Mouse (Mus musculus): ENCODE results near the gene P3h4. TPM values are rescaled to one million over a fixed set of nuclear protein-coding genes. Genes with fewer than 3 reads are reported as not detected.

P3h4 gene
- polyA plus RNA-seq, 1 experiment, result not detected

DNA sequence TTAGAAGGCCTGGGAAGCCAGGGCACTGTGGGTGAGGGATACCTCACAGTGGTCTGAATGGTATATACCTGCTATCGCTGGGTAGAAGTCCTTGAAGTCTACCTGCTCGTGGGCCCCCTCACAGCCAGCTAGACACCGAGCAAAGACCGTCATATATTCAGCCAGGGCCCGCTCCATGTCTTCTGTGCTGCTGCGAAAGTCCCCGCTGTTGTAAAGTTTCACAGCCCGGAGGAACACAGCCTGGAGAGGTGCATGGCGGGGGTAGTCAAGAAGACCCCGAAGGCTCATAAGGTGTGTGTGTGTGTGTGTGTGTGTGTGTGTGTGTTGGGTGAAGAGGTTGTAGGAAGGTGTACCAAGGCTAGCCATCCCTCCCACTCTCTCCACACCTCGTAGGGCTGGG, 1.1 kb downstream of the P3h4 start:
- Histone ChIP-seq H3K4me1 (ENCODE audit: control insufficient read depth) (peaks cover 8% of the 10 kb centered on the region), H3K4me3 (replicated peaks) (no peak overlapping the region), H3K27me3 (ENCODE audit: control insufficient read depth) (peaks cover 57% of the 10 kb centered on the region), H3K9me3 (ENCODE audit: control insufficient read depth, low read length) (no peaks in the 10 kb centered on the region), H3K36me3 (ENCODE audit: control insufficient read depth) (no peaks in the 10 kb centered on the region; the same call in 1 of the 2 replicates)
- TF ChIP-seq GATA1 (IDR thresholded peaks at IDR 0.05; ENCODE audit: low read length) (no peak), TAL1 (IDR thresholded peaks at IDR 0.05; ENCODE audit: low read length) (no peak)

DNA sequence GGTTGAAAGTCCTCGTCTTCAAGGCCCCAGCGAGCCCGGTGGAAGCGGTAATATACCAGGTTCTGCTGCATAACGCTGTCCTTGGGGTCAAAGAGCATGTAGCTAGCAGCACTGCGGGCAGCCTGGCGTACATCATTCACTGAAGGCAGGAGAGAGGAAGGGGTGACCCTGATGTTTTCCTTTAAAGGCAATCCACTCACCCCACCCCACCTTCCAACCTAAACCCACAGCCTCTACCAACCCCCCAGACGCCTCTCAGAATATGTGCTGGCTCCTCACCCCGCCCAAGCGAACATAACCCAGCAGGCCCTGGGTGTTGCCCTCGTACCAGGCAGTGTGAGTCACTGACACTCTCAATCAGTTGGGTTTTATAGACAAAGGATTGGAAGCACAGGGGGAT, 2.9 kb downstream of the P3h4 start:
- H3K4me1 ChIP-seq (ENCODE audit: control insufficient read depth), result peaks cover 8% of the 10 kb centered on the region
- H3K27me3 ChIP-seq (ENCODE audit: control insufficient read depth), result peaks cover 49% of the 10 kb centered on the region
- H3K4me3 ChIP-seq (replicated peaks), result no peak overlapping the region
- no peak for TF ChIP-seq GATA1 (IDR thresholded peaks at IDR 0.05; ENCODE audit: low read length)
- TF ChIP-seq TAL1 (IDR thresholded peaks at IDR 0.05; ENCODE audit: low read length), result no peak
- no peaks in the 10 kb centered on the region for H3K9me3 ChIP-seq (ENCODE audit: control insufficient read depth, low read length)
- H3K36me3 ChIP-seq (ENCODE audit: control insufficient read depth), result no peaks in the 10 kb centered on the region; the same call in 1 of the 2 replicates

DNA sequence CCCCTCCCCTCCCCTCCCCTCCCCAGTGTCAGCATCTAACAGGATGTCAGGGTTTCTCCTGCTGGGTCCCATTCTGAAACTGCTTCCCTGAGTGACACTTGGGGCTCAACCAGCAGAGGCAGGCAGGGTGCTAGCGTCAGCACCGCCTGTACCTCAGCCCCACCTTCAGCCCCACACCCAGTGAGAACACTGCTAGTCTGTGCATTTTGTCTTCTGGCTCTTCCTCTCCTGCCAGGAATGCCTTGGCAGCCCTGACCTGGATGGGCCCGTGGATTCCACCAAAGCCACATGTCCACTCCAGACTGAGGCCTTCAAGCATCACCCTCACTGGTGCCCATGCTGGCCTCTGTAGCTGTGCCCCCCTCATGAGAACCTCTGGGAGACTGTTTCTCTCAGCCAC, 5.0 kb downstream of the P3h4 start:
- Histone ChIP-seq H3K27me3 (ENCODE audit: control insufficient read depth) (peaks cover 28% of the 10 kb centered on the region), H3K4me1 (ENCODE audit: control insufficient read depth) (peaks cover 8% of the 10 kb centered on the region), H3K4me3 (replicated peaks) (no peak overlapping the region), H3K9me3 (ENCODE audit: control insufficient read depth, low read length) (no peaks in the 10 kb centered on the region), H3K36me3 (ENCODE audit: control insufficient read depth) (no peaks in the 10 kb centered on the region; the same call in 1 of the 2 replicates)
- no peak for TF ChIP-seq GATA1 (IDR thresholded peaks at IDR 0.05; ENCODE audit: low read length)
- TF ChIP-seq TAL1 (IDR thresholded peaks at IDR 0.05; ENCODE audit: low read length), result no peak

DNA sequence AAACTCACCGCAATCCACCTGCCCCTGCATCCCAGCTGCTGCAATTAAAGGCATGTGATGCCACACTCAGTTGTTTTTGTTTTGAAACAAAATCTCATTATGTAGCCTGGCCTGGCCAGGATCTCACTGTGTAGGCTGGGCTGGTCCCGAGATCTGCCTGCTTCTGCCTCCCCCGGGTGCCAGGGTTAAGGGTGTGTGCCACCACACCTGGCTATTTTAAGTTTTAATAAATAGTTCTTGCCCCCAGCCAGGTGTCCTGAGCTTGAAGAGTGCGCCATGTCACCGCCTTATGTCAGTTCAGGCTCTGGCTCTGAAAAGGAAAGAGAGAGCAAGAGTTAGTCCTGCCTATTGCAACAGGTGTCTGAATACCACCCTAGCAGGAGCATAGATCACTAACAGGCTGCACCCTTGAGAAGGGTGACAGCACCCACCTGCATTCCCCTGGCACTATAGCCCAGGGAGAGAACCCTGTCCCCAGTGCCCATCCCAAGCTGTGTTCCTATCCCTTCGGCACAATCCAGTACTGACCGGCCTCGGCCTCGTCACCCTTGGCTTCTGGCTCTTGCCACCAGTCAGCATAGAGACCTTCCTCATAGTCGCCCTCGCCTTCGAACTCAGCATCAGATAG, 5.7 kb downstream of the P3h4 start:
- H3K4me1 ChIP-seq (ENCODE audit: control insufficient read depth), result peaks cover under 1% of the 10 kb centered on the region
- TF ChIP-seq TAL1 (IDR thresholded peaks at IDR 0.05; ENCODE audit: low read length), result no peak
- no peak for TF ChIP-seq GATA1 (IDR thresholded peaks at IDR 0.05; ENCODE audit: low read length)
- no peaks in the 10 kb centered on the region; the same call in 1 of the 2 replicates for H3K36me3 ChIP-seq (ENCODE audit: control insufficient read depth)
- H3K27me3 ChIP-seq (ENCODE audit: control insufficient read depth), result peaks cover 21% of the 10 kb centered on the region
- no peaks in the 10 kb centered on the region for H3K9me3 ChIP-seq (ENCODE audit: control insufficient read depth, low read length)
- H3K4me3 ChIP-seq (replicated peaks), result no peak overlapping the region

DNA sequence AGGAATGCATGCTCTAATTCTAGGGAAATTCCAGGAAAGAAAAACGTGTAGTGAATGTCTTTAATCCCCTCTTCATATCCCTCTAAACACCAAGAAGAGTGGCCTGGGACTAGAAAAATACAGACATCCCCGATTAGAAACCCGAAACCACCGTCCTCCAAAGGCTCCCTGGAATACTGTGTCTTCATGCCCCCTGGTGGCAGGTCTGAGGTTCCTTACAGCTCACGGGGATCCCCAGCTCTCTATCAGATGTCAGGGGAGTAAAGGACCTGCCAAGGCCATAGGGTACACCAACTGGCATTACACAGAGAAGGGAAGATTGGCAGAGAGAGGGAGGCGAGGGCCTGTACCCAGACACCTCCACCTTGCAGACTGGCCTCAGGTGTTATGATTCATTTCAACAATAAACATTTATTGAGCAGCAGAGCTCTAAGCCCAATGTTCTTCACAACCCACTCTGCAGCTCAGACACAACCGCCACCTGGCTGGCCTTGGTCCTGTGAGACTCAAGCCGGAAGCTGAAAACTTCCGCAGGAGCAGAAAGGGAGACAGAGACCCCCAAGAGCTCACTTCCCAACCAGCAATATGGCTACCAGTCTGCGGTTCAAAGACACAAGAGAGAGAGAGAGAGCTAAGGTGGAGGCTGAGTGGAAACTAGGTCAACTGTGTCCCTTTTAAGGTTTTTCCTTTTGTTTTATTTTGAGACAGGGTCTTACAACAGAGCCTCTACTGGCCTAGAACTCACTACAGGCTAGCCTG, 6.4 kb downstream of the P3h4 start:
- no peaks in the 10 kb centered on the region for H3K9me3 ChIP-seq (ENCODE audit: control insufficient read depth, low read length)
- no peak overlapping the region for H3K4me3 ChIP-seq (replicated peaks)
- H3K36me3 ChIP-seq (ENCODE audit: control insufficient read depth), result no peaks in the 10 kb centered on the region; the same call in 1 of the 2 replicates
- H3K27me3 ChIP-seq (ENCODE audit: control insufficient read depth), result peaks cover 14% of the 10 kb centered on the region
- no peaks in the 10 kb centered on the region; the same call in 1 of the 2 replicates for H3K4me1 ChIP-seq (ENCODE audit: control insufficient read depth)
- TF ChIP-seq GATA1 (IDR thresholded peaks at IDR 0.05; ENCODE audit: low read length) (no peak), TAL1 (IDR thresholded peaks at IDR 0.05; ENCODE audit: low read length) (no peak)

DNA sequence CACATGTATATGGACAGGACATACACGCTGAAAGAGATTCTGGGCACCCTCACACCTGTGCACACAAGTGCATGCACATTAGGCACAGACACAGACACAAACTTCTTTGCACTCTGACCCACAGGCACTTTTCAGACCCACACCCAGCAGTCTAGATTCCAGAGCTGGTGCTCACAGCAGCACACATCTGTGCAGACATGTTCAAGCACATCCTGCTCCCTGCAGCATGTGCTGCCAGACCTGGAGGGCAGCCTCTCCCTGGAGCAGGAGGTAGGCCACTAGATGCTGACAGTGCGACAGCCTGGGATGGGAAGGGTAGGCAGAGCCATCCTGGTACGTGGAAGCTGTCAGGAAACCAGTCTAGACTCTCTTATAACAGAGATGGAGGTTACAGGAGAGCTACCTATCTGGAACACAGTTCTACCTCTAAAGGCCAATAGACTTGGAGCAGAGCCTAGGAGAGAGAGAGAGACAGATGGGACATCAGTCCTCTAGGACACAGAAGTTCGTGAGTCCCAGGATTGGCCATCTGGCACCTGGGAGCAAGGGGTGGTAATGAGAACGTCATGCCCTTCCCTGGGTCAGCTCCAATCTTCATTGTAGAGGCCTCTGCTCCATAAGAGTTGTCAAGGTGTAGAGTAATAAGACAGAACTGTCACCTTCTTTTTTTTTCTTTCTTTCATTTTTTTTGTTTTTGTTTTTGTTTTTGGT, 7.5 kb downstream of the P3h4 start:
- TF ChIP-seq GATA1 (IDR thresholded peaks at IDR 0.05; ENCODE audit: low read length) (no peak), TAL1 (IDR thresholded peaks at IDR 0.05; ENCODE audit: low read length) (no peak)
- Histone ChIP-seq H3K27me3 (ENCODE audit: control insufficient read depth) (peaks cover 3% of the 10 kb centered on the region; the same call in 1 of the 2 replicates), H3K36me3 (ENCODE audit: control insufficient read depth) (no peaks in the 10 kb centered on the region; the same call in 1 of the 2 replicates), H3K4me1 (ENCODE audit: control insufficient read depth) (peaks cover 8% of the 10 kb centered on the region), H3K9me3 (ENCODE audit: control insufficient read depth, low read length) (no peaks in the 10 kb centered on the region), H3K4me3 (replicated peaks) (no peak overlapping the region)

DNA sequence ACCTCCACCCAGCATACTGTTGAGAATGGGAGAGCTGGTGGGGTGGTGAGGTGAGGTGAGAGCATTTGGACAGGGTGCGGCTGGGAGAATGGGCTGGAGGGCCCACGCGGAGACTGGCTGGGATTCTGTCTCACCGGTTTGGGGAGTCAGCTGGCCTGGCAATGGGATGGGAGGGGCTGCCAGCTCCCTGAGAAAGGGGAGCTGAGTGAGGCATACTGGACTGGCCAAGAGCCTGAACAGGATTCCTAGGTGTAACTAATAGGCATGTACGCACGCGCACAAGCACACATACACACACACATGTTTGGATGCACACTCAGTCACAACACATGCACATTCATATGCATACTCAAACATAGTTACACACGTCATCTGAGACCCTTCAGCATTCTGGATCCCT, 8.4 kb downstream of the P3h4 start:
- TF ChIP-seq TAL1 (IDR thresholded peaks at IDR 0.05; ENCODE audit: low read length) (no peak), GATA1 (IDR thresholded peaks at IDR 0.05; ENCODE audit: low read length) (no peak)
- H3K27me3 ChIP-seq (ENCODE audit: control insufficient read depth), result no peaks in the 10 kb centered on the region
- no peaks in the 10 kb centered on the region; the same call in 1 of the 2 replicates for H3K36me3 ChIP-seq (ENCODE audit: control insufficient read depth)
- H3K4me1 ChIP-seq (ENCODE audit: control insufficient read depth), result peaks cover 11% of the 10 kb centered on the region
- H3K4me3 ChIP-seq (replicated peaks), result no peak overlapping the region
- H3K9me3 ChIP-seq (ENCODE audit: control insufficient read depth, low read length), result no peaks in the 10 kb centered on the region

DNA sequence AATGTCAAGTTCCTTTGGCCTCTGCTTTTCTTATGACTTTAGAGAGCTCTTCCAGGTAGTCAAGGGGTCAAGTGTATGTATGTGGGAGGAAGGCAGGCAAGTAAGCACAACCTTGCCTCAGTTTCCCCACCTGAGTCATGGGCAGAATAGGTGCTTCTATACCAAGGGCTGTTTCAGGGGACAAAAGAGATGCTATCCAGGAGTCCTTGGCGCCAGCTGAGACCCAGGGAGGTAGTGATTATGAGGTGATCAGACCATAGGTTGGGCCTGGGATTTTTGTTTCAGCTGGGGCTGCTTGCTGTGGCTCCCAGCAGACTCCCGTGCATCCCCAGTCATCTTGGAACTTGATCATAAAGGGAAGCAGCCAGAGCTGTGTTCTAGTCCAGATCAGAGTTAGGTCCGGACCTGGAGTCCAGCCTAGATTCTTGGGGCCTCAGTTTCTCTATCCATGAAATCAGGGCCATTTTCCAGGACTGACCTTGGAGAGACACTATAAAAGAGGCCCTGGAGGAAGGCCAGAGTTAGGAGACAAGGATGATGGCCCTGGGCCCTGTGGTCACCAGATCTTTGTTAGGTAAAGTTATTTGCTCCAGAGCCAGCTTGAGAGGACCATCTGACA, 10.1 kb downstream of the P3h4 start:
- H3K36me3 ChIP-seq (ENCODE audit: control insufficient read depth), result no peaks in the 10 kb centered on the region; the same call in 1 of the 2 replicates
- TF ChIP-seq TAL1 (IDR thresholded peaks at IDR 0.05; ENCODE audit: low read length) (no peak), GATA1 (IDR thresholded peaks at IDR 0.05; ENCODE audit: low read length) (no peak)
- no peaks in the 10 kb centered on the region for H3K27me3 ChIP-seq (ENCODE audit: control insufficient read depth)
- no peak overlapping the region for H3K4me3 ChIP-seq (replicated peaks)
- H3K4me1 ChIP-seq (ENCODE audit: control insufficient read depth), result peaks cover 11% of the 10 kb centered on the region
- no peaks in the 10 kb centered on the region for H3K9me3 ChIP-seq (ENCODE audit: control insufficient read depth, low read length)
